Mouse (Mus musculus) limb, embryonic 14.5 days (tissue): ENCODE results near the gene Erc1. TPM values are rescaled to one million over a fixed set of nuclear protein-coding genes. Genes with fewer than 3 reads are reported as not detected.

ENCODE experiments used
- ATAC-seq: fragments of 200-750 bp; cut with Nextera tagmentation; 2 replicates; pipeline ENCODE4 v1.8.0; 2017; ENCODE audit warnings: low read depth, moderate number of reproducible peaks, moderate TSS enrichment; ENCODE audit not compliant: low FRiP score
- DNase-seq: peaks from one replicate; pipeline ENCODE4 v3.0.0-alpha.2; 2015; ENCODE audit warnings: low spot score
- H3K27ac ChIP-seq: fragments of 300-500 bp; sonication (generic); replicated peaks from 2 replicates; pipeline ENCODE4 v1.5.1; 2014; ENCODE audit warnings: low read depth, mild to moderate bottlenecking, low read length, moderate library complexity, mixed read lengths
- H3K27me3 ChIP-seq: fragments of 300-500 bp; sonication (generic); 2 replicates; pipeline ENCODE4 v1.6.1; 2014; ENCODE audit warnings: low read length, mixed read lengths; ENCODE audit not compliant: control insufficient read depth, insufficient read depth
- H3K36me3 ChIP-seq: fragments of 300-500 bp; sonication (generic); 2 replicates; pipeline ENCODE4 v1.6.1; 2014; ENCODE audit warnings: mild to moderate bottlenecking, low read length, moderate library complexity, mixed read lengths; ENCODE audit not compliant: control insufficient read depth, insufficient read depth
- H3K4me1 ChIP-seq: fragments of 300-500 bp; sonication (generic); 2 replicates; pipeline ENCODE4 v1.6.1; 2014; ENCODE audit warnings: antibody characterized with exemption, low read length, mixed read lengths; ENCODE audit not compliant: control insufficient read depth, insufficient read depth
- H3K4me2 ChIP-seq: fragments of 300-500 bp; sonication (generic); replicated peaks from 2 replicates; pipeline ENCODE4 v1.6.1; 2014; ENCODE audit warnings: low read depth, mild to moderate bottlenecking, low read length, moderate library complexity; ENCODE audit not compliant: severe bottlenecking
- H3K4me3 ChIP-seq: fragments of 300-500 bp; sonication (generic); replicated peaks from 2 replicates; pipeline ENCODE4 v1.5.1; 2014; ENCODE audit warnings: low read length
- H3K9ac ChIP-seq: fragments of 300-500 bp; sonication (generic); 2 replicates; pipeline ENCODE4 v1.6.1; 2014; ENCODE audit warnings: mild to moderate bottlenecking, low read depth, low read length, moderate library complexity; ENCODE audit not compliant: severe bottlenecking
- H3K9me3 ChIP-seq: fragments of 300-500 bp; sonication (generic); 2 replicates; pipeline ENCODE4 v1.6.1; 2016; ENCODE audit warnings: low read length; ENCODE audit not compliant: control insufficient read depth
- POLR2A ChIP-seq: fragments of 200-500 bp; IDR thresholded peaks from 2 replicates; pipeline ENCODE4 v1.8.0; 2012; ENCODE audit warnings: inconsistent platforms, mild to moderate bottlenecking, moderate library complexity, borderline replicate concordance; ENCODE audit not compliant: insufficient read depth, insufficient read length; ENCODE audit errors: extremely low read depth
- WGBS: fragments of 180-500 bp; shearing (Covaris S2); extraction: QIAGEN DNeasy Blood & Tissue Kit; methylation state at CpG from one replicate; pipeline ENCODE4 v1.1.7; 2014; 5-methylcytosine and 5-hydroxymethylcytosine counted together
- polyA plus RNA-seq, 2 experiments: library from polyadenylated mRNA; depleted of rRNA in 1 of 2; stranded (reverse) in 1 of 2; unstranded in 1 of 2; fragments of >200 nt; fragmentation: Nextera tagmentation in 1 of 2; extraction: Ambion mirVana in 1 of 2; gene quantifications; 2 replicates each; pipeline versions ENCODE4 v1.2.1 to v1.2.3; 2012 to 2014

Erc1 gene
- polyA plus RNA-seq, 2 experiments: 19.1 to 29.3 TPM

DNA sequence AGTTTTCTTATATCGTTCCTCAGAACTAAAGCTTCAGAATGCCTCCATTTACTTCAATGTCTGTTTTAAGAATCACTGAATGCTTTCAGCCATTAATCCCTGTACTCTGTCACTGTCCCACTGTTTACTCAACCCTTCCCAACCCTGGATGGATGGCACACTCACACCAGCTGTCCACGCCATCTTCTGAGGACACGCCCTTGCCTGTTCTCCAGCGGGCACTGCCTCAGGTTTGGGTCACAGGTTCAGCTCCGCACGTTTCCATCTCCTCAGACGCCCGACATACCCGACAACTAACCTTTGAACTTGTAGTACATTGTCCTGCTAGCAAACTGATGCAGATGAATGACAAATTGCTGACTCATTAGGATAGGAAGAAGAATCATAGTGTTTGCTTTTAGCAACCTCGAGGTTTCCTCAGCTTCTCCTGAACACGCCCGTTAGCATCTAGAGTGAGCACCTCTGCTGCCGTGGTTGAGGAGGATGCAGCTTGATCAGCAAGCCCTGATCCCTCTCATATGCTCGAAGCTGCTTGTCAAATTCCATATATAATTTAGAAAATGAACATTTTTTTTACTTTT lies 204.0 kb downstream of the Erc1 start:
- no peak for TF ChIP-seq POLR2A
- H3K27me3 ChIP-seq: no peaks in the 10 kb centered on the region

DNA sequence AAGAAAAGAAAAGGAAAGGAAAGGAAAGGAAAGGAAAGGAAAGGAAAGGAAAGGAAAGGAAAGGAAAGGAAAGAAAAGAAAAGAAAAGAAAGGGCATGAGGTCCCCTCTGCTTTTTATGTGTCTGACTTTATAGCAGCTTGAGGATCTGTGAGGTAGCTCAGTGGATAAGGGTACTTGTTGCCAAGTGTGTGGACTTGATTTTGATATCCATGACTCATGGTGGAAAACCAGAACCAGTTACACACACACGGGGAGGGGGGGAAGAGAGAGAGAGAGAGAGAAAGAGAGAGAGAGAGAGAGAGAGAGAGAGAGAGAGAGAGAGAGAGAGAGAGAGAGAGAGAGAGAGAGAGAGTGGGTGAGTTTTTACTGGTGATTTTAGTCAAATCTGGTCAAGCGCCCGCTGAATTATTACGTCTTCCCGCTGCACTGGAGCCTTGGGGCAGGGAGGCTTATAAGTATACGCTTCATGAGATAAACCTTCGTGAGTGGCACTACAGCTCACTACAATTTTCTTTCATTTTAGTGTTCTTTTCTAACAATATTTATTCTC lies 204.7 kb downstream of the Erc1 start:
- Histone ChIP-seq H3K4me2 (no peak overlapping the region), H3K27me3 (no peaks in the 10 kb centered on the region), H3K9me3 (no peaks in the 10 kb centered on the region), H3K27ac (no peak overlapping the region), H3K4me3 (no peak overlapping the region), H3K9ac (no peak overlapping the region), H3K4me1 (peaks cover 5% of the 10 kb centered on the region; the same call in 1 of the 2 replicates), H3K36me3 (no peaks in the 10 kb centered on the region)
- no peak for TF ChIP-seq POLR2A
- DNase-seq (no peak), ATAC-seq (no peak)
- 80% methylated on average over 7 of the region's 7 CpGs for WGBS

More for the DNA sequence above, 204.0 kb downstream of the Erc1 start:
- ATAC-seq (no peak), DNase-seq (no peak)
- 73% methylated on average over 14 of the region's 14 CpGs for WGBS
- Histone ChIP-seq H3K4me2 (no peak overlapping the region), H3K4me3 (no peak overlapping the region), H3K36me3 (no peaks in the 10 kb centered on the region), H3K9ac (no peak overlapping the region), H3K4me1 (peaks cover 5% of the 10 kb centered on the region; the same call in 1 of the 2 replicates), H3K27ac (no peak overlapping the region), H3K9me3 (no peaks in the 10 kb centered on the region)

DNA sequence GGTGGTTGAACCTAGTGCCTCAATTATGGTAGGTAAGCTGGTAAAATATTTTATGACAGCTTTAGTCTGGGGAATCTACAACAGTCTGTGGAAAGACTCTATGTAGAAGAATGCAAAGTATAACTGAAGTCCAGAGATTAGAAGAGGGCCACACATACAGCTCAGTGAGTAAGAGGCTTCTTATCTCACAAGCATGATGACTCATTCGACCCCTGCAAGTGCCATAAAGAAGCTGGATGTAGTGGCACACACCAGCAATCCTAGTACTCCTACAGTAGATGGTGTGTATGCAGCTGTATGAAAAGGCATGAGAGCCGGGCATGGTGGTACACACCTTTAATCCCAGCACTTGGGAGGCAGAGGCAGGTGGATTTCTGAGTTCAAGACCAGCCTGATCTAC lies 205.2 kb downstream of the Erc1 start:
- no peak for TF ChIP-seq POLR2A
- Histone ChIP-seq H3K4me2 (no peak overlapping the region), H3K27ac (no peak overlapping the region), H3K4me1 (peaks cover 4% of the 10 kb centered on the region; the same call in 1 of the 2 replicates), H3K4me3 (no peak overlapping the region), H3K9me3 (no peaks in the 10 kb centered on the region), H3K27me3 (no peaks in the 10 kb centered on the region), H3K9ac (no peak overlapping the region), H3K36me3 (no peaks in the 10 kb centered on the region)
- DNase-seq (no peak), ATAC-seq (no peak)
- WGBS: 84% methylated on average over 2 of the region's 2 CpGs

DNA sequence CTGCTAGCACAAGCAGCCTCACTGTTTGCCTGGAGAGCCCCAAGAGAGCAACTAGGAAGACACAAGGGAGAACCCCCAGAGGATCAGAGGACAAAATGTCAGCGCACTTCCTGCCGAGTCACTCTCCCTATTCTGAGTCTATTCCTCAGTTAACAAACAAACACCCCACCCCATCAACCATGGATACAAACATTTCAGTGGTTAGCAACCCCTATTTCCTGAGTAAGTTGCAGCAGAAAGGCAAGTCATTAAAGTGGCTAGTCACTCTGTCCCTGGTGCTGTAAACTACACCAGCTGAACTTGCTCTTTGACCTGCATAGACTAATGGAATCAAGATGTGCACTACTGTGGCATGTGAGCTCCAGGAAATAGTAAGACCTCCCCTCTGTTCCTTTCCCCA lies 212.3 kb downstream of the Erc1 start:
- Histone ChIP-seq H3K36me3 (no peaks in the 10 kb centered on the region; the same call in 1 of the 2 replicates), H3K9ac (no peak overlapping the region), H3K4me3 (no peak overlapping the region), H3K4me1 (no peaks in the 10 kb centered on the region), H3K9me3 (no peaks in the 10 kb centered on the region), H3K4me2 (no peak overlapping the region), H3K27me3 (no peaks in the 10 kb centered on the region), H3K27ac (no peak overlapping the region)
- TF ChIP-seq POLR2A: no peak
- 18% methylated on average over 2 of the region's 2 CpGs for WGBS
- DNase-seq (peak; percentile 7), ATAC-seq (peak; percentile 73; the same call in 1 of the 2 replicates)

DNA sequence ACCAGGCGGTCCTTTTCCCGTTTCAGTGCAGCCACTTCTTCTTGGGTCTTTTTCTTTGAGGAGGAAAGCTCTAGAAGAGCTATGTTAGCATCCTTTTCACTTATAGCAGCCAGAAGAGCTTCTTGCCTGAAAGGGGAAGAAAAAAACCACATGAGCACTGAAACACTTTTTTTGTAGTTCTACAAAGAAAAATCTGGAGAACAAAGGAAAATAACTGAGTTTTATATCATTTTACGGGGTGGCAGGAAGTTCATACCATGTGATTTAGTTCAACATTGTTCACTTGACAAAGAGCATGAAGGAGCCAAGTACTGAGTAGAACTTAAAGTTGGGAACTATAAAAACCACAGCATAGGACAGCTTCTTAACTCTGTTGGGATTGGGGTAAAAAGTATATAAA lies 217.3 kb downstream of the Erc1 start:
- H3K9ac ChIP-seq: no peak overlapping the region
- no peak for ATAC-seq
- no peak overlapping the region for H3K4me2 ChIP-seq
- 83% methylated on average over 3 of the region's 3 CpGs for WGBS
- H3K27ac ChIP-seq: no peak overlapping the region
- no peak overlapping the region for H3K4me3 ChIP-seq
- TF ChIP-seq POLR2A: no peak
- no peaks in the 10 kb centered on the region for H3K27me3 ChIP-seq
- H3K4me1 ChIP-seq: no peaks in the 10 kb centered on the region
- H3K36me3 ChIP-seq: peaks cover 9% of the 10 kb centered on the region
- DNase-seq: no peak
- H3K9me3 ChIP-seq: no peaks in the 10 kb centered on the region
